Mouse (Mus musculus): ENCODE data around the gene BC037034. TPM values are rescaled to one million over a fixed set of nuclear protein-coding genes. Genes with fewer than 3 reads are reported as not detected.
"Not testable (repeated sequence)": the region's sequence is repeated elsewhere in the genome, so short reads cannot be mapped to it uniquely, and the experiment has no call there.

The BC037034 gene
- total RNA-seq, 2 experiments from 2014 or later, result 44.1 TPM

DNA sequence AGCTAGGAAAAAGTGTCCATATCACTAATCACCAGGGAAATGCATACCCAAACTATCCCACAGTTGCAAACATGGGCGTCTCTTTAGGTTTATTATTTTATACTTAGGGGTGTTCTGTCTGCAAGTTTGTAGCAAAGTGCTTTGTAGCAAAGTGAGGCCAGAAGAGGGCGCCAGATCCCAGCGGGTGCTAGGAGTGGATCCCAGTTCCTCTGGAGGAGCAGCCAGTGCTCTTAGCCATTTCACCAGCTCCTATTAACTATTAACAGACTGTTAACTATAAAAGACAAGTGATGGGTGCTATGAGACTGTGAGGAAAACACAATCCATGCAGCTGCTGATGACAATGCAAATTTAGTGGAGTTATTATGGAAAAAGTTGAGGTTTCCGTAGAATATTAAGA lies 41.7 kb downstream of the BC037034 start:
- ATAC-seq (replicated peaks; ENCODE audit: poor library complexity), result peak; percentile 92

DNA sequence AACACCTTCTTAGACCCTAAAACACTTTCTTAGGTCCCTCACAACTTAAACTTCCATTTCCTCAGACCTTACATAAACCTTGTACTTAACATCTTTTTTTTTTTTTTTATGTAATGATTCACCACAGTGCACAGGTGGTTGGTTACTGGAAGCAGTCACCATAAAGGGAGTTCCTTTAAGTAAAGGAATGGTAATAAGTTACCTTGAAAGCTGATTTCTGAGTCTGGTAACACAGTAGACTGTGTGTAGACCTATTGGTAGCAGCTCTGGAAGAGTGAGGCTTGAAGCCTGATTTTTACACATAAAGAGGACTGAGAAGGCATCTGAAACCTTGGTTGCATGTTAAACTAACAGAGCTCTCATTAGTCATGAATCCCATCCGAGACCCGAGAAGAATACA lies 44.0 kb downstream of the BC037034 start:
- ATAC-seq (replicated peaks; ENCODE audit: poor library complexity), result no peak

DNA sequence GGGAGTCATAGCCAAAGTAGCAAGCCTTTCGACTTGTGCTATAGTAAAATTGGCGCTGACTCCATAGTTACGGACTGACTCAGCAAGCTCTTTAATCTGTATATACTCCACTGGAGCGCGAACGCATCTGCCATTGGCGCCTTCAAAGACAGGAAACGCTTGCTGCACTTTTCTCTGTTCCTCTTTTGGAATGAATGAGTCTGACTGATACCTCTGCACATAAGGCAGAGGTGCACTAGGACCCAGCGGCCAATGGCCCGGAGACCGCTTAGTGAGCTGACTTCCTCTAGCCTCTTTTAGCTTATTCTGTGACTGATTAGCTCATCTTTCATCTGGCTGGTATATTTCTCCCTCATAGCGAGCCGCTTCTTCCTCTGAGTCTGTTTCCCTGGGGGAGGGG lies 47.2 kb downstream of the BC037034 start:
- ATAC-seq (replicated peaks; ENCODE audit: poor library complexity), result not testable (repeated sequence)

Other genes starting within 250 kb of the BC037034 start
- not detected in 2 replicates for gene Smok3a, start 242.8 kb downstream of the BC037034 start, total RNA-seq (2015)
- gene Smok3a, start 242.8 kb downstream of the BC037034 start, total RNA-seq (2017), result not detected in 2 replicates
- gene Smok3b, start 242.6 kb downstream of the BC037034 start, total RNA-seq (2015), result not detected in 2 replicates
- not detected in 2 replicates for gene Smok3b, start 242.6 kb downstream of the BC037034 start, total RNA-seq (2017)
- not detected in 2 replicates for gene Smok3c, start 210.8 kb downstream of the BC037034 start, total RNA-seq (2015)
- not detected in 2 replicates for gene Smok3c, start 210.8 kb downstream of the BC037034 start, total RNA-seq (2017)
- 26.0 and 30.1 TPM in 2 replicates for gene Zkscan1, start 178.9 kb downstream of the BC037034 start, total RNA-seq (2015)
- 19.9 and 25.2 TPM in 2 replicates for gene Zkscan1, start 178.9 kb downstream of the BC037034 start, total RNA-seq (2017)
- 13.9 and 14.0 TPM in 2 replicates for gene Zscan21, start 147.1 kb downstream of the BC037034 start, total RNA-seq (2015)
- 11.8 and 12.5 TPM in 2 replicates for gene Zscan21, start 147.1 kb downstream of the BC037034 start, total RNA-seq (2017)
- gene Zfp113, start 108.3 kb downstream of the BC037034 start, total RNA-seq (2015), result 6.5 and 7.5 TPM in 2 replicates
- gene Zfp113, start 108.3 kb downstream of the BC037034 start, total RNA-seq (2017), result 7.8 and 8.0 TPM in 2 replicates
- gene Cops6, start 103.0 kb downstream of the BC037034 start, total RNA-seq (2015), result 161 and 164 TPM in 2 replicates
- 54.4 and 55.6 TPM in 2 replicates for gene Cops6, start 103.0 kb downstream of the BC037034 start, total RNA-seq (2017)
- gene Ap4m1, start 92.0 kb downstream of the BC037034 start, total RNA-seq (2015), result 14.3 and 15.9 TPM in 2 replicates
- gene Ap4m1, start 92.0 kb downstream of the BC037034 start, total RNA-seq (2017), result 34.1 and 36.9 TPM in 2 replicates
- 239 and 250 TPM in 2 replicates for gene Mcm7, start 91.6 kb downstream of the BC037034 start, total RNA-seq (2015)
- 395 and 444 TPM in 2 replicates for gene Mcm7, start 91.6 kb downstream of the BC037034 start, total RNA-seq (2017)
- gene Taf6, start 76.6 kb downstream of the BC037034 start, total RNA-seq (2015), result 23.2 and 29.5 TPM in 2 replicates
- 34.0 and 43.8 TPM in 2 replicates for gene Taf6, start 76.6 kb downstream of the BC037034 start, total RNA-seq (2017)
- gene Cnpy4, start 76.5 kb downstream of the BC037034 start, total RNA-seq (2015), result 28.7 and 30.1 TPM in 2 replicates
- gene Cnpy4, start 76.5 kb downstream of the BC037034 start, total RNA-seq (2017), result 45.8 and 59.3 TPM in 2 replicates
- 6.9 and 7.1 TPM in 2 replicates for gene Mblac1, start 69.7 kb downstream of the BC037034 start, total RNA-seq (2015)
- gene Mblac1, start 69.7 kb downstream of the BC037034 start, total RNA-seq (2017), result 9.4 and 10.0 TPM in 2 replicates
- 0.94 and 2.0 TPM in 2 replicates for gene Nxpe5, start 38.1 kb downstream of the BC037034 start, total RNA-seq (2015)
- 1.9 and 2.2 TPM in 2 replicates for gene Nxpe5, start 38.1 kb downstream of the BC037034 start, total RNA-seq (2017)
- 123 and 127 TPM in 2 replicates for gene Lamtor4, start 8.6 kb downstream of the BC037034 start, total RNA-seq (2015)
- 69.9 and 101 TPM in 2 replicates for gene Lamtor4, start 8.6 kb downstream of the BC037034 start, total RNA-seq (2017)
- gene Gal3st4, start 8.8 kb upstream of the BC037034 start, total RNA-seq (2015), result not detected in 2 replicates
- gene Gal3st4, start 8.8 kb upstream of the BC037034 start, total RNA-seq (2017), result 0.12 and 0.30 TPM in 2 replicates
- gene Gm43720, start 15.9 kb upstream of the BC037034 start, total RNA-seq (2015), result not detected in 2 replicates
- not detected in 2 replicates for gene Gm43720, start 15.9 kb upstream of the BC037034 start, total RNA-seq (2017)
- 1.2 and 2.0 TPM in 2 replicates for gene Gpc2, start 16.0 kb upstream of the BC037034 start, total RNA-seq (2015)
- gene Gpc2, start 16.0 kb upstream of the BC037034 start, total RNA-seq (2017), result 3.2 and 3.9 TPM in 2 replicates
- 15.7 and 20.2 TPM in 2 replicates for gene Stag3, start 16.2 kb upstream of the BC037034 start, total RNA-seq (2015)
- gene Stag3, start 16.2 kb upstream of the BC037034 start, total RNA-seq (2017), result 9.3 and 22.2 TPM in 2 replicates
- 0.54 TPM in 1 of 2 replicates, not detected in the other for gene Pvrig, start 77.9 kb upstream of the BC037034 start, total RNA-seq (2015)
- 0.17 and 0.34 TPM in 2 replicates for gene Pvrig, start 77.9 kb upstream of the BC037034 start, total RNA-seq (2017)
- 11.5 and 16.9 TPM in 2 replicates for gene Zfp157, start 177.4 kb upstream of the BC037034 start, total RNA-seq (2015)
- 10.8 and 16.1 TPM in 2 replicates for gene Zfp157, start 177.4 kb upstream of the BC037034 start, total RNA-seq (2017)